11 mouse cellular contexts compared by ENCODE assay signal in the genomic region with DNA sequence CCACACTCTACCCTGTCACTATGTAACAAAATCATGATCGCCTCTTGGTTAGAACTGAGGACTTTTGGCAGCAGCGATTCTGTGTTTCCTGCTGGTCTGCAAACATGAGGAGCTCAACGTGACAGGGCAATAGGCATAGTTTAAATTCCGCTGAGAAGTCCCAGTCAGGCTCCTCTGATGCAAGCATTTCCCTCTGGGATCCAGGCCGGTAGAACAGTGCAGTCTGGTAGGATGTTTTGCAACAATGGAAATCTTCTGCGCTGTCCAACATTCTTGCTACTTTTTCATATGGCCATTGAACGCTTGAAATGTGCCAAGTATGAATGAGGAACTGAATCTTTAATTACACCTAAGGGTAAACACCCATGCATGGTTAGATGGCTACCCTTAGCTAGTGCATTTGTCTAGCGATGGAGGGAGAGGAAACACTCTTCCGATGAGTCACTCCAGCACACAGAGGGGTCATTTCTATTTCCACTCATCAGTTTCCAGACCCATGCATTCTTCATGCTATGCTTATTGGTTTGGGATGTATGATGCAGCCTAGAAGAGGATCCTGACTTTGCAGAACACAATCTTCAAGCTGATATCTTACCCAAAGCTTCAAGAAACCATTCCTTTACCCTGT.
DNase-seq lines count a peak whose midpoint lies in the region; ATAC-seq and TF ChIP-seq lines count a peak whose summit lies in the region.
"Had no signal": no experiment of that assay in that cellular context is flagged by ENCODE, and none has a peak within 500 bp of the region (broad histone marks: within the 10 kb centered on the region; RNA-seq: fewer than 3 reads in every experiment).

No protein-coding gene starts in this region.

- DNase-seq in gastrocnemius, adult 18-20 months (ENCODE audit: low spot score), result peak; percentile 71
- no peak for DNase-seq in gastrocnemius, postnatal 10 days
- DNase-seq in Muller cell, postnatal 12 days (ENCODE audit: inconsistent ontology term), result peak; percentile 85
- DNase-seq in heart, postnatal 0 days (ENCODE audit: low spot score), result peak; percentile 32
- peak; percentile 59 for DNase-seq in lung, postnatal 10 days
- no peak for DNase-seq in cerebellum, postnatal 25 days
- DNase-seq in left cerebral cortex, postnatal 14 days (ENCODE audit: low spot score in 2 of 2), result no peak
- DNase-seq in thymus, postnatal 4 days, result no peak
- DNase-seq: embryo, embryonic 11 days had no signal

- intact Hi-C loops in left cerebral cortex, postnatal 14 days (cut with DNase I), result no loop called here

- no peak overlapping the region for H3K4me3 ChIP-seq in heart, postnatal 0 days (ENCODE audit: low read depth, low read length)
- H3K4me3 ChIP-seq: limb, embryonic 12.5 days had no signal

- H3K9me3 ChIP-seq in heart, postnatal 0 days (replicated peaks; ENCODE audit: control insufficient read depth, low read length), result no peaks in the 10 kb centered on the region
- H3K9me3 ChIP-seq: limb, embryonic 12.5 days had no signal

- H3K9ac ChIP-seq in heart, postnatal 0 days (replicated peaks; ENCODE audit: low read depth, low read length), result no peak overlapping the region
- H3K9ac ChIP-seq: limb, embryonic 12.5 days had no signal

- no peak for TF ChIP-seq CTCF in heart, postnatal 0 days (IDR thresholded peaks at IDR 0.05; ENCODE audit: low read depth)

- H3K4me2 ChIP-seq in heart, postnatal 0 days (ENCODE audit: low read depth, low read length), result no peak overlapping the region
- H3K4me2 ChIP-seq: limb, embryonic 12.5 days had no signal

- H3K27ac ChIP-seq in heart, postnatal 0 days (ENCODE audit: low read depth), result no peak overlapping the region
- H3K27ac ChIP-seq: limb, embryonic 12.5 days had no signal

- no peak for ATAC-seq in heart, postnatal 0 days (ENCODE audit: insufficient read depth, low read depth)
- ATAC-seq: hindbrain, embryonic 16.5 days had no signal

- H3K27me3 ChIP-seq in heart, postnatal 0 days (ENCODE audit: control insufficient read depth, insufficient read depth, low read length), result no peaks in the 10 kb centered on the region
- H3K27me3 ChIP-seq: limb, embryonic 12.5 days had no signal

- no peaks in the 10 kb centered on the region for H3K4me1 ChIP-seq in heart, postnatal 0 days (ENCODE audit: control insufficient read depth, insufficient read depth)
- H3K4me1 ChIP-seq: limb, embryonic 12.5 days had no signal

- no peaks in the 10 kb centered on the region for H3K36me3 ChIP-seq in heart, postnatal 0 days (replicated peaks; ENCODE audit: control insufficient read depth, insufficient read depth, low read length)
- H3K36me3 ChIP-seq: limb, embryonic 12.5 days had no signal

- TF ChIP-seq EP300 in heart, postnatal 0 days (IDR thresholded peaks at IDR 0.05; ENCODE audit: low read depth), result no peak

- 39% methylated on average over 9 of the region's 9 CpGs for WGBS in heart, postnatal 0 days

Comparison
In these comparisons a context has a peak if more than half of its experiments do, and no peak if none do; other contexts are left out.
1. DNase-seq: peak in gastrocnemius, adult 18-20 months (single experiment), Muller cell, postnatal 12 days (single experiment), heart, postnatal 0 days (single experiment) and lung, postnatal 10 days (single experiment); none in gastrocnemius, postnatal 10 days (single experiment), cerebellum, postnatal 25 days (0 of 2), left cerebral cortex, postnatal 14 days (0 of 2) and thymus, postnatal 4 days (single experiment).